Mouse (Mus musculus) thymus, postnatal 25 days (tissue): ENCODE data around the gene Mmp27.

Experiments used
- DNase-seq: peaks from one replicate; pipeline ENCODE4 v3.0.0; 2022

Gene Mmp27

DNA sequence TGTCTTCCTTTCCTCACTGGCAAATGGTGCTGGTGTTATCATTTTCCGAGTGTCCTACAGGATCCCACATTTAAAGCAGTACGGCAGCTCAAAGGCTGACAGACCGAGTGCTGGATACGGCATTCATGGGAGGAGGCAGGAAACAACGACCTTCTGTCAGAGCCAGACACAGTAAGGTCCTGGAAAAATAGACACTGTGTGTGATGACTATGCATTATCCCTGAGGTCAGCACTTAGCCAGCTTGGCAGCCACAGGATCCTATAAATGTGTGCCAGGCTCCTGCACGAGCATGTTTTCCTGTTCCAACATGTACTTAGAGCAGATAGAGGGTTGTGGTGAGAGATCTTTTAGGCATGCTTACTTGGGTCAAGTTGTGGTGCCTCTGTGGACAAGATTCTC is 32.8 kb downstream of the Mmp27 start:
- DNase-seq: no peak

DNA sequence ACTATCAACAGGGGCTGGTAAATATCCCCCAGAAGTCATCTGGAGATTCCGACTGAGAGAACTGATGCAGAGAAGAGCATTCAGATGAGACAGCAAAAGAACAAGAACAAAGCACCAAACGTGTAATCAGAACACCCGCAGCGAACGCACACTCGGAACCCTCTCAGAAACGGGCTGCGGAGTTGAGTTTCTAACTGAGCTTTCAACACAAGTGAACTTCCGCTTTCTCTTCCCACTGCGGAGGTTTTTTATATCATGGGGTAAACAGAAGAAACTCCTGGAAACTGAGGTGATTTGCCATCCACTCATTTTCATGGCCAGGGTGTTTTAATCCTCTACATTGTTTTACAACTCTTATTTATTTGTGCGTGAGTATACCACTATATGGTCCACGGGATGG is 34.4 kb downstream of the Mmp27 start:
- no peak for DNase-seq

DNA sequence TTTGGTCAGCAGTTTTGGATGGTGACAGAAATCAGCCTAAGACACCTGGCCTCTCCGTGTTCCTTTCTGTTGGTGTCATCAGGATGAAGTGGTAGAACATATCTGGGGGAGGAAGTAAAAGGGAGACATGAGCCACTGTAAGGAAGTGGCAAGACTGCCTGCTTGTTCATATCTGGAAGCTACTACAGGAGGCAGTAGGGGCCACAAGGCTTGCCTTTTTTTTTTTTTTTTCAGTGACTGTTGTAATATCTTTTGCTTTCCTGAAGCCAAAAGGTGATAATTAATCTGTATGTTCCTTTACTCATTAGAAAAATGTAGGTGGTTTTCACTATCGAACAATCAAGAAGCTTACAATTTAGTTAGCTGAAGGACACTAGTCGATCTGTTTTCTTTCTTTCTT is 51.4 kb downstream of the Mmp27 start:
- DNase-seq: no peak

DNA sequence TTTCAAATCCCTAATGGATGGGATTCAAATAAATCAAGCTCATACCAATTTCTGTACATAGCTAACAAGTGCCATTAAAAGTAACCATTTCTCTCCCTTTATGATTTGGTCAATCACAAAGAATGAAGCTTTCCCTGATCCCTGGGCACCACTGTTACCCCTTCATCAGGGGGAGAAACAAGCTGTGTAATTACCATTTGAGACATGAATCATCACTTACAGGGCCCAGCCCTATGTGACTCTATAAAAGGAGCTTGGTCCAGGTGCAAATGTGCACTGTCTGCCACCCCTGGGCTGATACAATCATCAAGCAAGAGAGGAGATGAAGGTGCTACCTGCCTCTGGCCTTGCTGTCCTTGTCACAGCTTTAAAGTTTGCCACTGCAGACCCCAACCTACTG is 56.7 kb downstream of the Mmp27 start, which contains the start of gene Mmp20:
Gene Mmp20, plus strand, starts transcription at position 301 of the 400 bp plus-strand sequence.
- no peak for DNase-seq
